Mouse (Mus musculus): ENCODE measurements around the gene Snorc.

Snorc gene

GRCm38 (mm10) chr1:87510166-87510691 is 40.2 kb downstream of the Snorc start:
- DNase-seq (ENCODE audit: low spot score): peak; percentile 74

- DNase-seq (ENCODE audit: low spot score): no peak
Observed at GRCm38 (mm10) chr1:87510845-87511244, 40.8 kb downstream of the Snorc start.

GRCm38 (mm10) chr1:87520467-87520866 is 50.4 kb downstream of the Snorc start:
- no peak for DNase-seq (ENCODE audit: low spot score)

GRCm38 (mm10) chr1:87521523-87521922 is 51.5 kb downstream of the Snorc start:
- no peak for DNase-seq (ENCODE audit: low spot score)

GRCm38 (mm10) chr1:87525041-87525440 is 55.0 kb downstream of the Snorc start:
- no peak for DNase-seq (ENCODE audit: low spot score)
